Mouse (Mus musculus) heart, adult 8-10 months (tissue): Measurements from ENCODE around the gene Ift46. TPM values are rescaled to one million over a fixed set of nuclear protein-coding genes. Genes with fewer than 3 reads are reported as not detected.
A peak's percentile ranks its signal among the peaks of the same experiment; 100 is the strongest.
"Not testable (repeated sequence)": the region's sequence is repeated elsewhere in the genome, so short reads cannot be mapped to it uniquely, and the experiment has no call there.

ENCODE experiments used
- DNase-seq: peaks from one replicate; pipeline ENCODE4 v3.0.0; 2022; ENCODE audit warnings: low spot score
- total RNA-seq, 4 experiments: library from RNA; stranded (reverse); gene quantifications; 2 replicates each; pipeline ENCODE4 v1.2.4; 2022

Ift46 gene
- total RNA-seq, 4 experiments from 2014 or later, result 19.1 to 35.6 (median 22.8) TPM

- no peak for DNase-seq
Measured at GRCm38 (mm10) chr9:44735886-44736285, 31.8 kb upstream of the Ift46 start.

- DNase-seq, result no peak
Measured at GRCm38 (mm10) chr9:44736301-44736700, 31.4 kb upstream of the Ift46 start.

GRCm38 (mm10) chr9:44737240-44737949 lies 30.3 kb upstream of the Ift46 start:
- DNase-seq, result peak; percentile 81

- DNase-seq, result no peak
Measured at GRCm38 (mm10) chr9:44740663-44741192, 27.0 kb upstream of the Ift46 start.

GRCm38 (mm10) chr9:44745371-44745770 lies 22.3 kb upstream of the Ift46 start:
- no peak for DNase-seq

GRCm38 (mm10) chr9:44746666-44747065 lies 21.0 kb upstream of the Ift46 start:
- no peak for DNase-seq

- DNase-seq, result no peak
Measured at GRCm38 (mm10) chr9:44747341-44747740, 20.4 kb upstream of the Ift46 start.

GRCm38 (mm10) chr9:44748473-44748872 lies 19.2 kb upstream of the Ift46 start:
- DNase-seq, result peak; percentile 37

GRCm38 (mm10) chr9:44760873-44761272 lies 6.8 kb upstream of the Ift46 start:
- DNase-seq, result no peak

GRCm38 (mm10) chr9:44768029-44768394 lies 304 bp downstream of the Ift46 start:
- DNase-seq, result not testable (repeated sequence)

- no peak for DNase-seq
Measured at GRCm38 (mm10) chr9:44771376-44771775, 3.7 kb downstream of the Ift46 start.

- DNase-seq, result no peak
Measured at GRCm38 (mm10) chr9:44772392-44772749, 4.7 kb downstream of the Ift46 start.

- DNase-seq, result peak; percentile 94
Measured at GRCm38 (mm10) chr9:44772750-44773651, 5.3 kb downstream of the Ift46 start.

- DNase-seq, result no peak
Measured at GRCm38 (mm10) chr9:44792842-44793241, 25.1 kb downstream of the Ift46 start.

GRCm38 (mm10) chr9:44798298-44798697 lies 30.6 kb downstream of the Ift46 start:
- DNase-seq, result no peak

GRCm38 (mm10) chr9:44799102-44799957 lies 31.6 kb downstream of the Ift46 start, which contains the start of gene Tmem25:
Gene Tmem25, minus strand, starts transcription at chr9:44799307.
- peak; percentile 73 for DNase-seq

GRCm38 (mm10) chr9:44799958-44800324 lies 32.2 kb downstream of the Ift46 start:
- no peak for DNase-seq

GRCm38 (mm10) chr9:44801669-44802068 lies 34.0 kb downstream of the Ift46 start:
- DNase-seq, result no peak

- no peak for DNase-seq
Measured at GRCm38 (mm10) chr9:44802808-44803450, 35.2 kb downstream of the Ift46 start, which contains the start of gene Ttc36. Gene Ttc36, minus strand, starts transcription at chr9:44803072.

- no peak for DNase-seq
Measured at GRCm38 (mm10) chr9:44804678-44805077, 37.0 kb downstream of the Ift46 start.

- no peak for DNase-seq
Measured at GRCm38 (mm10) chr9:44805536-44805935, 37.8 kb downstream of the Ift46 start.
